Mouse (Mus musculus): ENCODE data around the gene Dnah10. TPM values are rescaled to one million over a fixed set of nuclear protein-coding genes. Genes with fewer than 3 reads are reported as not detected.

Dnah10 gene
- 0.08 and 0.12 TPM in 2 replicates for polyA plus RNA-seq (2015; fragmentation: Nextera tagmentation; extraction: Ambion mirVana)

DNA sequence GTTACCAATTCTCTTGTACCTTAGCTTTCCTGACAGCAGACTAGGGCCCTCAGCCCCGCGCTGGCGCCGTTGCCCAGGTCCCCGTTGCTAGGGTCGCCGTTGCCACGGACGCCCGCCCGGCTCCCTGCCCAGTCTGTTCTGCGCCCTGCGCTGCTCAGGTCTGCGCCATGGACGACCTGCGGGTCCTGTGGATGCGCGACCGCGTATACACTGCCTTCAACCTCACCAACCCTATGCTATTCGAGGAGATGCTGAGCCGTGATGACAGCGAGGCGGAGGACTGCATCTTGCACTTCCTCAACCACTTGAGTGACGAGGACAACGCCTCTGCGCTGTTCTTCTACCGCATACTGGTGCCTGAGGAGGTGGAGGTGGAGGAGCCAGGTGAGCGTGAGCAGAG lies at the start of gene Dnah10:
Gene Dnah10 (plus strand): TSS at position 89 of the 400 bp plus-strand sequence.

DNA sequence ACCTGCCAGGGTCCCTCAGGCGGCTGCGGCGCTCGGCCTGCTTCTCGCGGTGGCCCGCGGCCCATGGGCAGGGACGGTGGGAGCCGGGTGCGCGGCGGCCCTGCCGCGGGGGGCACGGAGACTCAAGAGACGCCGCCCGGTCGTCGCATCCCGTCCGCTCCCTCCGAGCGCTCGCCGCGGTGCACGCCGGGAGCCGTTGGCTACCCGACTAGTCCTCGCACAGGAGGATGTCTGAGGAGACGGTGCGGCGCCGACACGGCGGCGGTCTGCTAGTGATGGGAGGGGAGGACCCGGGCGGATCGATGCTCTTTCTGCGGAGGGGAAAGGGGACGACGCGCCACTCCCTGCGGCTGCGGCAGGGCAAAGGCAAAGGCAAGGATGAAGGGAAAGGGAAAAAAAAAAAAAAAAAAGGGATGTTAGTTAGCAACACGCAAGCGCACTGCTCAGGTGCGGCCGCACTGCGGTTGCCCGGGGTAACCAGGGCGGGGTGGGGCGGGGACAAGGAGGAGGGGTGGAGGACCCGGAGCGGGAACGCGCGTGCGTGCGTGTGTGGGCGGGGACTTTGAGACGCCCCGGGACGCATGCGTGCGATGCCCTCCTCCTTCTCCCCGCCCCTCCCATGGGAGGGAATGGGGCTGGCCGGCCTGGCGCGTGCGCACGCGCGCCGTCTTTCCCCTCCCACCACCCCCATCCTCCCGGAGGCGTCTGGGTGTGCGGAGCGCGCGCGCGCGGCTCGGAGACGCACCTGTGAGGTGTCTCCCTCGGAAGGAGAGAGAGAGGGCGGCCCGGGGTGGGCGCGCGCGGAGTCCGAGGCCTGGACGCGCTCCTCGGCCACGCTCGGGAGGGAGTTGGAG lies 137.4 kb downstream of the Dnah10 start, which contains the start of the genes Ccdc92 and Zfp664:
Gene Ccdc92 (minus strand): TSS at position 412 of the 854 bp plus-strand sequence.
Gene Zfp664 (plus strand): TSS at position 679 of the 854 bp plus-strand sequence.

Other genes with a start within 250 kb of the Dnah10 start
- 43.9 and 45.9 TPM in 2 replicates for gene Rilpl2, start 246.7 kb upstream of the Dnah10 start, polyA plus RNA-seq (2015; fragmentation: Nextera tagmentation; extraction: Ambion mirVana)
- 10.2 and 10.6 TPM in 2 replicates for gene Snrnp35, start 242.0 kb upstream of the Dnah10 start, polyA plus RNA-seq (2015; fragmentation: Nextera tagmentation; extraction: Ambion mirVana)
- gene Rilpl1, start 193.7 kb upstream of the Dnah10 start, polyA plus RNA-seq (2015; fragmentation: Nextera tagmentation; extraction: Ambion mirVana): 16.7 and 18.7 TPM in 2 replicates
- 318 and 430 TPM in 2 replicates for gene Tmed2, start 184.4 kb upstream of the Dnah10 start, polyA plus RNA-seq (2015; fragmentation: Nextera tagmentation; extraction: Ambion mirVana)
- gene Ddx55, start 172.2 kb upstream of the Dnah10 start, polyA plus RNA-seq (2015; fragmentation: Nextera tagmentation; extraction: Ambion mirVana): 6.5 and 8.2 TPM in 2 replicates
- 45.0 and 67.7 TPM in 2 replicates for gene Eif2b1, start 146.0 kb upstream of the Dnah10 start, polyA plus RNA-seq (2015; fragmentation: Nextera tagmentation; extraction: Ambion mirVana)
- gene Gtf2h3, start 145.9 kb upstream of the Dnah10 start, polyA plus RNA-seq (2015; fragmentation: Nextera tagmentation; extraction: Ambion mirVana): 21.0 and 33.0 TPM in 2 replicates
- gene Atp6v0a2, start 96.5 kb upstream of the Dnah10 start, polyA plus RNA-seq (2015; fragmentation: Nextera tagmentation; extraction: Ambion mirVana): 14.9 and 30.9 TPM in 2 replicates
- gene Ccdc92, start 137.3 kb downstream of the Dnah10 start, polyA plus RNA-seq (2015; fragmentation: Nextera tagmentation; extraction: Ambion mirVana): 10.4 and 27.5 TPM in 2 replicates
- 42.3 and 51.6 TPM in 2 replicates for gene Zfp664, start 137.6 kb downstream of the Dnah10 start, polyA plus RNA-seq (2015; fragmentation: Nextera tagmentation; extraction: Ambion mirVana)